Mouse (Mus musculus) left cerebral cortex, adult 11 months (tissue): ENCODE data around the gene Pkd1l3.
A peak's percentile ranks its signal among the peaks of the same experiment; 100 is the strongest.

Experiments
- DNase-seq: peaks from one replicate; pipeline ENCODE4 v3.0.0; 2022; ENCODE audit warnings: low spot score

Pkd1l3 gene

GRCm38 (mm10) chr8:109632498-109632897, 18.2 kb downstream of the Pkd1l3 start:
- no peak for DNase-seq

- DNase-seq, result no peak
Measured at GRCm38 (mm10) chr8:109635146-109635545, 20.8 kb downstream of the Pkd1l3 start.

GRCm38 (mm10) chr8:109638851-109639250, 24.5 kb downstream of the Pkd1l3 start:
- no peak for DNase-seq

- DNase-seq, result no peak
Measured at GRCm38 (mm10) chr8:109640410-109640809, 26.1 kb downstream of the Pkd1l3 start.

- no peak for DNase-seq
Measured at GRCm38 (mm10) chr8:109641236-109641635, 26.9 kb downstream of the Pkd1l3 start.

- no peak for DNase-seq
Measured at GRCm38 (mm10) chr8:109647331-109647730, 33.0 kb downstream of the Pkd1l3 start.

GRCm38 (mm10) chr8:109648469-109648868, 34.2 kb downstream of the Pkd1l3 start:
- no peak for DNase-seq

- no peak for DNase-seq
Measured at GRCm38 (mm10) chr8:109650801-109651200, 36.5 kb downstream of the Pkd1l3 start.

GRCm38 (mm10) chr8:109656860-109657259, 42.5 kb downstream of the Pkd1l3 start:
- peak; percentile 37 for DNase-seq

GRCm38 (mm10) chr8:109662328-109662727, 48.0 kb downstream of the Pkd1l3 start:
- DNase-seq, result no peak

GRCm38 (mm10) chr8:109666616-109667015, 52.3 kb downstream of the Pkd1l3 start:
- DNase-seq, result no peak

- DNase-seq, result no peak
Measured at GRCm38 (mm10) chr8:109672656-109673055, 58.3 kb downstream of the Pkd1l3 start.

GRCm38 (mm10) chr8:109673596-109673995, 59.3 kb downstream of the Pkd1l3 start:
- DNase-seq, result no peak

GRCm38 (mm10) chr8:109675896-109676643, 61.8 kb downstream of the Pkd1l3 start:
- DNase-seq, result peak; percentile 37

- no peak for DNase-seq
Measured at GRCm38 (mm10) chr8:109681535-109681934, 67.2 kb downstream of the Pkd1l3 start.

GRCm38 (mm10) chr8:109682120-109682519, 67.8 kb downstream of the Pkd1l3 start:
- DNase-seq, result no peak

- DNase-seq, result no peak
Measured at GRCm38 (mm10) chr8:109687248-109687647, 72.9 kb downstream of the Pkd1l3 start.

GRCm38 (mm10) chr8:109691769-109692168, 77.5 kb downstream of the Pkd1l3 start:
- no peak for DNase-seq

GRCm38 (mm10) chr8:109692443-109693145, 78.3 kb downstream of the Pkd1l3 start:
- no peak for DNase-seq

GRCm38 (mm10) chr8:109693146-109693900, 79.0 kb downstream of the Pkd1l3 start, which contains the start of gene Ist1:
Ist1 (minus strand) TSS chr8:109693260.
- peak; percentile 95 for DNase-seq

GRCm38 (mm10) chr8:109694154-109694553, 79.8 kb downstream of the Pkd1l3 start:
- no peak for DNase-seq

GRCm38 (mm10) chr8:109697754-109698153, 83.4 kb downstream of the Pkd1l3 start:
- DNase-seq, result no peak

GRCm38 (mm10) chr8:109698477-109698876, 84.2 kb downstream of the Pkd1l3 start:
- no peak for DNase-seq
